Mouse (Mus musculus) heart, embryonic 11.5 days (tissue): Measurements from ENCODE around the gene Atg3. TPM values are rescaled to one million over a fixed set of nuclear protein-coding genes. Genes with fewer than 3 reads are reported as not detected.

ENCODE experiments used
- ATAC-seq: fragments of 200-750 bp; cut with Nextera tagmentation; replicated peaks from 2 replicates; pipeline ENCODE4 v1.8.0; 2017; ENCODE audit warnings: moderate library complexity; ENCODE audit not compliant: insufficient number of reproducible peaks, low FRiP score, low TSS enrichment
- H3K27ac ChIP-seq: fragments of 300-500 bp; sonication (generic); 2 replicates; pipeline ENCODE4 v1.5.1; 2014; ENCODE audit warnings: mild to moderate bottlenecking, low read depth, low read length
- H3K27me3 ChIP-seq: fragments of 300-500 bp; sonication (generic); 2 replicates; pipeline ENCODE4 v1.6.1; 2014; ENCODE audit warnings: mild to moderate bottlenecking, low read length, mixed read lengths; ENCODE audit not compliant: control insufficient read depth, insufficient read depth
- H3K36me3 ChIP-seq: fragments of 300-500 bp; sonication (generic); 2 replicates; pipeline ENCODE4 v1.6.1; 2014; ENCODE audit warnings: mild to moderate bottlenecking, low read length, moderate library complexity, mixed read lengths; ENCODE audit not compliant: control insufficient read depth, insufficient read depth
- H3K4me1 ChIP-seq: fragments of 300-500 bp; sonication (generic); 2 replicates; pipeline ENCODE4 v1.6.1; 2014; ENCODE audit warnings: low read length; ENCODE audit not compliant: control insufficient read depth, insufficient read depth
- H3K4me2 ChIP-seq: fragments of 300-500 bp; sonication (generic); 2 replicates; pipeline ENCODE4 v1.6.1; 2014; ENCODE audit warnings: mild to moderate bottlenecking, moderate library complexity
- H3K4me3 ChIP-seq: fragments of 300-500 bp; sonication (generic); 2 replicates; pipeline ENCODE4 v1.5.1; 2014; ENCODE audit warnings: low read depth, low read length
- H3K9ac ChIP-seq: fragments of 300-500 bp; sonication (generic); 2 replicates; pipeline ENCODE4 v1.6.1; 2014; ENCODE audit warnings: mild to moderate bottlenecking, low read depth, low read length, moderate library complexity
- H3K9me3 ChIP-seq: fragments of 300-500 bp; sonication (generic); replicated peaks from 2 replicates; pipeline ENCODE4 v1.6.1; 2016; ENCODE audit warnings: low read length; ENCODE audit not compliant: control insufficient read depth
- WGBS: fragments of 180-500 bp; shearing (Covaris S2); extraction: QIAGEN DNeasy Blood & Tissue Kit; methylation state at CpG from one replicate; pipeline ENCODE4 v1.1.7; 2014; ENCODE audit not compliant: insufficient replicate concordance; 5-methylcytosine and 5-hydroxymethylcytosine counted together
- polyA plus RNA-seq: library from polyadenylated mRNA; unstranded; fragments of >200 nt; fragmentation: Nextera tagmentation; extraction: Ambion mirVana; gene quantifications from 2 replicates; pipeline ENCODE4 v1.2.1, GENCODE M21; 2014

Atg3 gene
- polyA plus RNA-seq, 1 experiment from 2014 or later = 34.8 TPM

GRCm38 (mm10) chr16:45223648-45224388 lies 65.2 kb downstream of the Atg3 start, which contains the start of gene Btla:
Btla (plus strand) TSS chr16:45224315.
- no peaks in the 10 kb centered on the region for H3K4me1 ChIP-seq
- no peaks in the 10 kb centered on the region for H3K36me3 ChIP-seq
- no peak within 1 kb of the TSS for H3K4me2 ChIP-seq
- H3K27me3 ChIP-seq = no peaks in the 10 kb centered on the region
- no peak within 1 kb of the TSS for H3K9ac ChIP-seq
- no peak within 1 kb of the TSS for H3K4me3 ChIP-seq
- no peak for ATAC-seq
- no peak within 1 kb of the TSS for H3K27ac ChIP-seq
- 49% methylated on average over 10 of the region's 10 CpGs for WGBS
- no peaks in the 10 kb centered on the region for H3K9me3 ChIP-seq

- WGBS = 62% methylated on average over 4 of the region's 4 CpGs
- H3K36me3 ChIP-seq = no peaks in the 10 kb centered on the region
- H3K9ac ChIP-seq = no peak overlapping the region
- no peak overlapping the region for H3K4me2 ChIP-seq
- H3K4me1 ChIP-seq = no peaks in the 10 kb centered on the region
- no peak for ATAC-seq
- no peak overlapping the region for H3K4me3 ChIP-seq
- H3K9me3 ChIP-seq = no peaks in the 10 kb centered on the region
- no peaks in the 10 kb centered on the region for H3K27me3 ChIP-seq
- H3K27ac ChIP-seq = no peak overlapping the region
These were observed 65.9 kb downstream of the Atg3 start for GRCm38 (mm10) chr16:45224431-45225008.

- ATAC-seq = no peak
- no peak overlapping the region for H3K4me3 ChIP-seq
- H3K9ac ChIP-seq = no peak overlapping the region
- no peak overlapping the region for H3K4me2 ChIP-seq
- H3K27me3 ChIP-seq = no peaks in the 10 kb centered on the region
- H3K4me1 ChIP-seq = no peaks in the 10 kb centered on the region
- H3K36me3 ChIP-seq = no peaks in the 10 kb centered on the region
- no peak overlapping the region for H3K27ac ChIP-seq
- 71% methylated on average over 1 of the region's 1 CpGs for WGBS
- H3K9me3 ChIP-seq = no peaks in the 10 kb centered on the region
These were observed 68.4 kb downstream of the Atg3 start for GRCm38 (mm10) chr16:45227002-45227401.

- Histone ChIP-seq H3K27ac (no peak overlapping the region), H3K36me3 (no peaks in the 10 kb centered on the region), H3K9ac (no peak overlapping the region), H3K27me3 (no peaks in the 10 kb centered on the region), H3K4me3 (no peak overlapping the region), H3K9me3 (no peaks in the 10 kb centered on the region), H3K4me1 (no peaks in the 10 kb centered on the region), H3K4me2 (no peak overlapping the region)
- ATAC-seq = no peak
- WGBS = 81% methylated on average over 1 of the region's 1 CpGs
These were observed 72.7 kb downstream of the Atg3 start for GRCm38 (mm10) chr16:45231296-45231695.

GRCm38 (mm10) chr16:45233007-45233406 lies 74.4 kb downstream of the Atg3 start:
- Histone ChIP-seq H3K4me2 (no peak overlapping the region), H3K4me1 (no peaks in the 10 kb centered on the region), H3K4me3 (no peak overlapping the region), H3K27me3 (no peaks in the 10 kb centered on the region), H3K9ac (no peak overlapping the region), H3K36me3 (no peaks in the 10 kb centered on the region), H3K27ac (no peak overlapping the region), H3K9me3 (no peaks in the 10 kb centered on the region)
- WGBS = 71% methylated on average over 3 of the region's 3 CpGs
- no peak for ATAC-seq

Other genes with a start within 250 kb of the Atg3 start
- gene Cd200r3, start 215.1 kb upstream of the Atg3 start, polyA plus RNA-seq = 0.21 TPM in 1 of 2 replicates, not detected in the other
- 73.9 and 80.4 TPM in 2 replicates for gene Ccdc80, start 65.4 kb upstream of the Atg3 start, polyA plus RNA-seq
- gene Slc35a5, start 79 bp upstream of the Atg3 start, polyA plus RNA-seq = 14.8 and 18.8 TPM in 2 replicates
- gene Btla, start 65.5 kb downstream of the Atg3 start, polyA plus RNA-seq = not detected in 2 replicates